Mouse (Mus musculus): ENCODE data around the gene Rnf113a2.

GRCm38 (mm10) chr12:84382369-84382768 is 34.6 kb upstream of the Rnf113a2 start:
- TF ChIP-seq CTCF (IDR thresholded peaks at IDR 0.05; ENCODE audit: low read depth, low read length) (no peak), POLR2AphosphoS5 (IDR thresholded peaks at IDR 0.05; ENCODE audit: insufficient replicate concordance, low read depth, low read length) (no peak)
